Mouse (Mus musculus) ovary, adult 10 weeks (tissue): Measurements from ENCODE around the gene Lrfn2. TPM values are rescaled to one million over a fixed set of nuclear protein-coding genes. Genes with fewer than 3 reads are reported as not detected.

Source experiments
- polyA plus RNA-seq: library from polyadenylated mRNA; stranded (reverse); fragments of 350-450 nt; fragmentation: Illumina TruSeq; extraction: RNeasy Lipid Tissue Mini Kit (QIAGEN cat#74804); gene quantifications from one replicate; pipeline ENCODE4 v1.2.3, GENCODE M21; 2014

The Lrfn2 gene
- polyA plus RNA-seq, result not detected

DNA sequence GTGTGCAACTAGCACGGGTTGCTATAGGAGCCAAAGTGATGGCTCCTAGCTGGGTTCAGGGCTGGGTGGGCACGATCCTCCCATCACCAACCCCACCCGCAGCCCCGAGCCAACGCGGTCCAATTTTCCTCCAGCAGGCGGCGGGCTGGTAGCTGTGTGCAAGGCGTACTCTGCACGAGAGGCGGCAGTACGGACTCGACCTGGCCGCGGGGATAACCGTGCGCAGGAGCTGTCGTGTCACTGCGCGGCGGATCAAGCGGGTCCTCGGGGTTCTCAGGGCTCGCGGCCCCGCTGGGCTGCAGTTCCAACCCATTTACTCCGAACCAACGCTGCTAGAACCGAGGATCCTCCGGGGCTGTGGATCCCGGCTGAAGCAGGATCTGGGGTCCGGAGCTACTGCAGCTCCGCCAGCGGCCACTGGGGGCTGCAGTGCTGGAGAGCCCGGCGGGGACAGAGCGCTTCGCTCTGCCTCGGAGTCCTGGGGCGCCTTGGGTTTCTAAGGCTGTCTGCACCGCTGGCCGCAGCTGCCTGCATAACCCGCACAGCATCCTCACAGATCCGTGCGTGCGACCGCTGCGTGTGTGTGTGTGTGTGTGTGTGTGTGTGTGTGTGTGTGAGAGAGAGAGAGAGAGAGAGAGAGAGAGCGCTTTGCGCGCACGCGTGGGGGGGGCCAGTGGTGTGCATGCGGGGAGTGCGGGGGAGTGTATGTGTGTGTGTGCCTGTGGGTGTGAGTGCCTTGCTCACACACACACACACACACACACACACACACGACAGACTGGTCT lies at the start of gene Lrfn2:
TSS of gene Lrfn2 (plus strand) at position 759 of the 785 bp plus-strand sequence.

